Mouse (Mus musculus) adrenal gland, postnatal 10 days (tissue): ENCODE results near the gene Morn2. TPM values are rescaled to one million over a fixed set of nuclear protein-coding genes. Genes with fewer than 3 reads are reported as not detected.

Experiments
- DNase-seq: peaks from one replicate; pipeline ENCODE4 v3.0.0; 2021; ENCODE audit warnings: mixed read lengths
- total RNA-seq, 2 experiments: library from RNA; stranded (reverse); gene quantifications; 2 replicates each; pipeline ENCODE4 v1.2.3; 2021

Morn2 gene
- total RNA-seq, 2 experiments from 2014 or later = 14.1 to 17.4 TPM

GRCm38 (mm10) chr17:80323658-80324057 lies 33.7 kb downstream of the Morn2 start:
- peak; percentile 36 for DNase-seq

- DNase-seq = no peak
Measured at GRCm38 (mm10) chr17:80324521-80324920, 34.5 kb downstream of the Morn2 start.

DNA sequence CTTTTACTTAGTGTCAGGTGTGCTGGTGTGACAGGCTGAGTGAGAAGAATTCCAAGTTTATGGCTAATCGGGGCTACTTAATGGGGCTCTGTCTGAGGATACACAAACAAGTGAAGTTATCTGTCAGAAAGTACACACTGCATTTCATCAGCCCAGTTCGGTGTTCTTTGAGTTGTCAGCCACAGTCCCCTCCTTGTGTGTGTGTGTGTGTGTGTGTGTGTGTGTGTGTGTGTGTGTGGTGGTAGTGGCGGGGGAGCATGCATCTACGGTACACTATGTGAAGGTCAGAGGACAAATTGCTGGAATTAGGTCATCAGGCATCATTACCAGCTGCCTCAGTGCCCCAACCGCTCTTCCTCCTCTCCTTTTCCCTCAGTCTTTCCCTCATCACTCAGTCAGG lies 35.5 kb downstream of the Morn2 start:
- no peak for DNase-seq

- DNase-seq = no peak
Measured at GRCm38 (mm10) chr17:80326431-80326830, 36.4 kb downstream of the Morn2 start.

DNA sequence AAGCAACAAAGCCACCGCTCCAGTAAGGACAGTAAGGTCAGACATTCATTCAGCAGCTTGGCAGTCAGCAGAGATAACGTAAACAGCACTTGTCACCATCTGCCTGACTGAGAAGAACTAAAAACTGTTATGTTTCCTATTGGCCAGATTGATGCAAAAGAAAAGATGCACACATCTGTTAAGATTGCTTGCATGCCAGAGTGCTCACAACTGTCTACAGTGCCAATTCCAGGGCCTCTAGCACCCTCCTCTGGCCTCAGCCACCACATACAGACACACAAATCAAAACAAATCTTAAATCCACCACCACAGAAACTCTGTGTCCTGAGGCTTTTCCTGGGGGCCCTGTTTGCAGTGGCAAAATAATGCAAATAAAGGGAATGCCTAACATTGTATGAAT lies 42.4 kb downstream of the Morn2 start:
- DNase-seq = peak; percentile 47

DNA sequence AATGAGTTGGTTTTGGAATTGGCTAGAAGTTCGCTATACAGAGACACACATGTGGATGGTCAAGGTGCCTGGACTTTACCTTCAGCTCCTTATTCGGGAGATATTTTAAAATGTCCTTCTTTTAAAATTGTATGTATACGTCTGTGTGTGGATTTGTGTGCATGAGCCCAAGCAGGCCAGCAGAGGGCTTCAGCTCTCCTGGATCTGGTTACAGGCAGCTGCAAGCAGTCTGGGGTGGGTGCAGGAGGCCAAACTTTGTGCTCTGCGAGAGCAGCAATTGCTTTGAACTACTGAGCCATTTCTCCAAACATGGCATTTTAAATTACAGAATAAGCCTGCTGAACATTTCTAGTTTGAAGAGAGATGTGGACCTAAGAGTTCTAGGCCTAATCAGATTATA lies 55.3 kb downstream of the Morn2 start:
- no peak for DNase-seq

- DNase-seq = no peak
Measured at GRCm38 (mm10) chr17:80346591-80347125, 56.7 kb downstream of the Morn2 start.

Other genes starting within 250 kb of the Morn2 start
- 10 to 100 TPM; 45.4 to 57.6 TPM for gene Hnrnpll, start 227.9 kb upstream of the Morn2 start, total RNA-seq
- gene Galm, start 162.7 kb upstream of the Morn2 start, total RNA-seq = 10 to 100 TPM; 24.7 to 32.1 TPM
- 100 to 1,000 TPM; 101 to 117 TPM for gene Srsf7, start 82.9 kb upstream of the Morn2 start, total RNA-seq
- not detected for gene Ttc39d, start 82.7 kb upstream of the Morn2 start, total RNA-seq
- gene Gemin6, start 65.8 kb upstream of the Morn2 start, total RNA-seq = 1 to 10 TPM; 8.3 to 8.7 TPM
- 10 to 100 TPM; 12.6 to 15.8 TPM for gene Dhx57, start 273 bp downstream of the Morn2 start, total RNA-seq
- gene Arhgef33, start 17.2 kb downstream of the Morn2 start, total RNA-seq = 1 to 10 TPM; 1.6 to 2.5 TPM
- 1 to 10 TPM; 2.0 to 2.2 TPM for gene Gm10190, start 83.3 kb downstream of the Morn2 start, total RNA-seq
- gene Sos1, start 190.2 kb downstream of the Morn2 start, total RNA-seq = 10 to 100 TPM; 20.1 to 24.1 TPM